Mouse (Mus musculus): ENCODE results near the gene Tbc1d7. TPM values are rescaled to one million over a fixed set of nuclear protein-coding genes. Genes with fewer than 3 reads are reported as not detected.
A peak's percentile ranks its signal among the peaks of the same experiment; 100 is the strongest.

Gene Tbc1d7
- 5.7 and 6.3 TPM in 2 replicates for polyA plus RNA-seq (2012; rRNA removed)

DNA sequence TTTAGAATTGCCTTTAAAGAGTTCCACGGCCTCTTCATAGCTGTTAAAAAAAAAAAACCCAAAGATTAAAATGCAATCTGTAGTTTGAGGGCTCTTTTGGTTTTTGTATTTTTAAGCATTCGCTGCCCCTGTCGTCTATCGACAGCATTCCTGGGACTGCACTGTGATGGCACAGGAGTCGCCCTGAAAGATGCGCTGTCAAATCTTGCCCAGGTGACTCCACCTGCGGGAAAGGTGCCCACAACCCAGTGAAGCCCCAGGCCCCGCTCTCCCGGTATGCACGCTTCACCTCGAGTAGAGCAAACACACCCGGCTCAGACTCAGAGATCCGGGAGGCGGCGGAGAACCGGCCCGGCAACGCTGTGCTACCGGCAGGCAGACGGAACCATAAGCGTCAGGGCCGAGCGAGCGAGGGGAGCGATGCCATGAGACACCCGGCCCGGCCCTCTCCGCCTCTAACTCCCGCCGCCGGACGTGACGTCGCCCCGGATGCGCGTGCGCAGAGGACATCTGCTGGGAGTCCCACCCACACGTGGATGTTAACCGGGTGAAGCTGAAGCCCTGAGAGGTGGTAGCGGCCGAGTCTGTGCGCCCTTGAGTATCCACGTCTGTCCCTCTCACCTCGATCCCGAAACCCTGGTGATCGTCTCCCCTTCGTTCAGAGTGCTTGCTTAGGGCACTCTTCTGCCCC lies at the start of gene Tbc1d7:
Gene Tbc1d7 (minus strand): TSS at position 482 of the 691 bp plus-strand sequence.
- peak; percentile 92 to 99 for DNase-seq (ENCODE audit: low read depth in 1 of 2, low spot score in 2 of 2)
- Histone ChIP-seq H3K4me3 (ENCODE audit: extremely low read depth, insufficient read depth, insufficient read length) (peak within 1 kb of the TSS; percentile 75), H3K36me3 (ENCODE audit: control insufficient read depth, insufficient read depth, low read length) (no peaks in the 10 kb centered on the region; the same call in 1 of the 2 replicates), H3K4me1 (ENCODE audit: control insufficient read depth, insufficient read depth, insufficient read length) (peaks cover 5% of the 10 kb centered on the region; the same call in 1 of the 2 replicates), H3K27ac (ENCODE audit: insufficient read depth, low read length) (peak within 1 kb of the TSS; percentile 79), H3K27me3 (ENCODE audit: control insufficient read depth, insufficient read depth, low read length) (no peaks in the 10 kb centered on the region)
- TF ChIP-seq CTCF (IDR thresholded peaks at IDR 0.05; ENCODE audit: extremely low read depth, insufficient read depth, insufficient read length, insufficient replicate concordance) (no peak), POLR2A (IDR thresholded peaks at IDR 0.05; ENCODE audit: low read depth, low read length) (peak; percentile 86)
- under 1% methylated on average over 48 of the region's 48 CpGs for WGBS

DNA sequence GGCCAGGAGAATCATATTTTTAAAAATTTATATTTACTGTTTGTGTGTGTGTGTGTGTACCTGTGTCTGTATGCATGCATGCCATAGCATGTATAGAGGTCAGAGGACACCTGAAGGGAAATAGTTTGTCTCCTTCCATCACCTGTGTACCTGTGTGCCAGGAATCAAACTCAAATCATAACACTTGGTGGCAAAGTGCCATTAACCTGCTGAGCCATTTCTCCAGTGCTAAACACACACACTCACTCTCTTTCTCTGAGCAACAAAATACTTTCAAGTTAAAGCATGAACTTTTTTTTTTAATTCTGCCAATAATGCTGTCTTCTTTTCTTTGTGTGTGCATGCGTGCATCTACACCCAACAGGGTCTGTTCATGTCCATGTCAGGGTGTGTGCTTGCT lies 49.3 kb upstream of the Tbc1d7 start:
- Histone ChIP-seq H3K4me1 (ENCODE audit: control insufficient read depth, insufficient read depth, insufficient read length) (peaks cover 12% of the 10 kb centered on the region; the same call in 1 of the 2 replicates), H3K27ac (ENCODE audit: insufficient read depth, low read length) (no peak overlapping the region), H3K36me3 (ENCODE audit: control insufficient read depth, insufficient read depth, low read length) (no peaks in the 10 kb centered on the region), H3K27me3 (ENCODE audit: control insufficient read depth, insufficient read depth, low read length) (no peaks in the 10 kb centered on the region), H3K4me3 (ENCODE audit: extremely low read depth, insufficient read depth, insufficient read length) (no peak overlapping the region)
- TF ChIP-seq POLR2A (IDR thresholded peaks at IDR 0.05; ENCODE audit: low read depth, low read length): no peak
- no peak for TF ChIP-seq CTCF (IDR thresholded peaks at IDR 0.05; ENCODE audit: extremely low read depth, insufficient read depth, insufficient read length, insufficient replicate concordance)
- WGBS: 89% methylated on average over 1 of the region's 1 CpGs
- DNase-seq (ENCODE audit: low read depth in 1 of 2, low spot score in 2 of 2): no peak

DNA sequence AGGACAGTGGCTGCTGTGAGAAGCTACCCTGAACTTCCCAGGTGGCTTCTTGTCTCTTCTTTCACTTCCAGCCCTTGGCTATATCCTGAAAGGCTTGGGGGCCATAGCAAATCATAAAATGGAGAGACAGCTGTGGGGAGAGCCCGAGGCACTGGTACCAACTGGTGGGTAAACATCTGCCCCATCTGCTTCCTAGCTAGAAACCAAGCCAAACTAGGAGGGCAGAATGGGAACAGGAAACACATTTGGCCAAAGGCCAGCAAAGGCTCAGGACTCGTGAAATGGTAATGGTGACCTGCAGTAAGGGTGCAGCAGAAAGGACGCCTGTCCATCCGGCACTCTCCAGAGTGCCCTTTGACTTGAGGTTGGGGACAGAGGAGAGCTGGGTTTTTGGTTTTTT lies 47.5 kb upstream of the Tbc1d7 start:
- H3K4me1 ChIP-seq (ENCODE audit: control insufficient read depth, insufficient read depth, insufficient read length): peaks cover 19% of the 10 kb centered on the region; the same call in 1 of the 2 replicates
- no peaks in the 10 kb centered on the region for H3K36me3 ChIP-seq (ENCODE audit: control insufficient read depth, insufficient read depth, low read length)
- no peak overlapping the region for H3K27ac ChIP-seq (ENCODE audit: insufficient read depth, low read length)
- WGBS: 54% methylated on average over 4 of the region's 4 CpGs
- no peak for TF ChIP-seq POLR2A (IDR thresholded peaks at IDR 0.05; ENCODE audit: low read depth, low read length)
- no peaks in the 10 kb centered on the region for H3K27me3 ChIP-seq (ENCODE audit: control insufficient read depth, insufficient read depth, low read length)
- no peak overlapping the region for H3K4me3 ChIP-seq (ENCODE audit: extremely low read depth, insufficient read depth, insufficient read length)
- DNase-seq (ENCODE audit: low read depth in 1 of 2, low spot score in 2 of 2): no peak

DNA sequence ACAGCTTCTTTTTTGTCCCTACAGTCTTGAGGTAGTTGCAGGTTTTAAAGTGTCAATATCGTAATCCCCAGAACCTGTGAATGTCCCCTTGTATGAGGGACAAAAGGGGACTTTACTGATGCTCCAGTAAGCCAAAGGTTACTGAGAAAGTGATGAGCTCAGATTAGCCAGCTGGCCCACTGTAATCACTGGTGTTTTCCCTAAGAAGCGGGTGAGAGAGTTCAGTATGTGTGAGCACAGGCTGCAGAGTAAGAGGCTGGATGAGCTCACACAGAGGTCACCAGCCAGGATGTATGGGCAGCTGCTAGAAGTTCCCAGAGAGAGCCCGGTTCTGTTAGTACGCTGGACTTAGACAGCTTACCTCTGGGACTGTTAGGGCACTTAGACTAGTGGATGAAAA lies 47.0 kb upstream of the Tbc1d7 start:
- Histone ChIP-seq H3K4me1 (ENCODE audit: control insufficient read depth, insufficient read depth, insufficient read length) (peaks cover 19% of the 10 kb centered on the region; the same call in 1 of the 2 replicates), H3K4me3 (ENCODE audit: extremely low read depth, insufficient read depth, insufficient read length) (no peak overlapping the region), H3K36me3 (ENCODE audit: control insufficient read depth, insufficient read depth, low read length) (no peaks in the 10 kb centered on the region), H3K27me3 (ENCODE audit: control insufficient read depth, insufficient read depth, low read length) (no peaks in the 10 kb centered on the region), H3K27ac (ENCODE audit: insufficient read depth, low read length) (no peak overlapping the region)
- no peak for DNase-seq (ENCODE audit: low read depth in 1 of 2, low spot score in 2 of 2)
- TF ChIP-seq CTCF (IDR thresholded peaks at IDR 0.05; ENCODE audit: extremely low read depth, insufficient read depth, insufficient read length, insufficient replicate concordance): no peak
- TF ChIP-seq POLR2A (IDR thresholded peaks at IDR 0.05; ENCODE audit: low read depth, low read length): no peak
- 63% methylated on average over 4 of the region's 4 CpGs for WGBS

DNA sequence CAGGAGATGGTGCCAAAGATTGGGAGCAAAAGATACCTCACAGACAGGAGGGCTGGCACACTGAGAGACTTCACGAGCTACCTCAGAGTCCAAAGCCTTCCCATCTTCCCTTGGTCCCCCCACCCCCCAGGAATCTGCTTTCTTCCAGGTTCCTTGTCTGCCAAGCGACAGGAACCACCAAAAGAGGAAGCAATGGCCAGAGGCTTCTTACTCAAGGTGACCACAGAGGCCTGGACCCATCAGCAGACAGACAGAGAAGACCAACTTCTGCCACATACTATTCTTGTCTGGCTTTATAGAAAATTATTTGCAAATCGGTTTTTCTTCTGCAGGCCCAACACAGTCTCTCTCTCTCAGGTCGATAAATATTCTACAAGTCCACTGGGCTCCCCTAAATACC lies 46.4 kb upstream of the Tbc1d7 start:
- peaks cover 19% of the 10 kb centered on the region; the same call in 1 of the 2 replicates for H3K4me1 ChIP-seq (ENCODE audit: control insufficient read depth, insufficient read depth, insufficient read length)
- H3K27ac ChIP-seq (ENCODE audit: insufficient read depth, low read length): no peak overlapping the region
- 40% methylated on average over 4 of the region's 4 CpGs for WGBS
- TF ChIP-seq CTCF (IDR thresholded peaks at IDR 0.05; ENCODE audit: extremely low read depth, insufficient read depth, insufficient read length, insufficient replicate concordance) (no peak), POLR2A (IDR thresholded peaks at IDR 0.05; ENCODE audit: low read depth, low read length) (no peak)
- DNase-seq (ENCODE audit: low read depth in 1 of 2, low spot score in 2 of 2): no peak
- no peaks in the 10 kb centered on the region for H3K36me3 ChIP-seq (ENCODE audit: control insufficient read depth, insufficient read depth, low read length)
- no peak overlapping the region for H3K4me3 ChIP-seq (ENCODE audit: extremely low read depth, insufficient read depth, insufficient read length)
- H3K27me3 ChIP-seq (ENCODE audit: control insufficient read depth, insufficient read depth, low read length): no peaks in the 10 kb centered on the region

DNA sequence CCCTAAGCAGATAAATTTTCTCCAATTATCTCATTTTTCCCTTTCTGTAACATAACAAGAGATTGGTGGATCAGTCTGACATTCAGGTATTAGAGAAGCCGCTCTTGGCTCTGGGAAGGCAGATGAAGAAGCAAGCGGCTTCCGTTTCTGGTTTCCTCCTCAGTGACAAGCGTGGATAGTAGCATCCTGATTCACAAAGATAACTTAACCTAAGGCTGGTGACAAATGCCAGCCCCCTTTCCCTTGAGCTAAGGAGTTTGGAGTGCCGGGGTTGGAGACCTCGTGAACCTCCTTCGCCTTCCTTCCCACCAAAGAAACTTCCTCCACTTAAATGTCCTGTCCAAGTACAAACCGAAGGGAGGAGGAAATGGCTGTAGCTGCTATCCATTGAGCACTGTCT lies 45.8 kb upstream of the Tbc1d7 start:
- Histone ChIP-seq H3K27ac (ENCODE audit: insufficient read depth, low read length) (no peak overlapping the region), H3K4me3 (ENCODE audit: extremely low read depth, insufficient read depth, insufficient read length) (no peak overlapping the region), H3K4me1 (ENCODE audit: control insufficient read depth, insufficient read depth, insufficient read length) (peaks cover 19% of the 10 kb centered on the region; the same call in 1 of the 2 replicates), H3K27me3 (ENCODE audit: control insufficient read depth, insufficient read depth, low read length) (no peaks in the 10 kb centered on the region), H3K36me3 (ENCODE audit: control insufficient read depth, insufficient read depth, low read length) (no peaks in the 10 kb centered on the region)
- TF ChIP-seq POLR2A (IDR thresholded peaks at IDR 0.05; ENCODE audit: low read depth, low read length): no peak
- TF ChIP-seq CTCF (IDR thresholded peaks at IDR 0.05; ENCODE audit: extremely low read depth, insufficient read depth, insufficient read length, insufficient replicate concordance): no peak
- no peak for DNase-seq (ENCODE audit: low read depth in 1 of 2, low spot score in 2 of 2)
- 26% methylated on average over 8 of the region's 8 CpGs for WGBS

Measured in spleen, adult 2 months (tissue).